Mouse (Mus musculus) c-Kit-negative CD71-positive TER-119-positive erythroid progenitor cells, embryonic 14.5 days (primary cell): ENCODE data around the gene Hist1h3g.

Source experiments
- DNase-seq: peaks from one replicate; pipeline ENCODE4 v3.0.0-alpha.2; 2013; ENCODE audit warnings: low read depth, low spot score

Gene Hist1h3g

DNA sequence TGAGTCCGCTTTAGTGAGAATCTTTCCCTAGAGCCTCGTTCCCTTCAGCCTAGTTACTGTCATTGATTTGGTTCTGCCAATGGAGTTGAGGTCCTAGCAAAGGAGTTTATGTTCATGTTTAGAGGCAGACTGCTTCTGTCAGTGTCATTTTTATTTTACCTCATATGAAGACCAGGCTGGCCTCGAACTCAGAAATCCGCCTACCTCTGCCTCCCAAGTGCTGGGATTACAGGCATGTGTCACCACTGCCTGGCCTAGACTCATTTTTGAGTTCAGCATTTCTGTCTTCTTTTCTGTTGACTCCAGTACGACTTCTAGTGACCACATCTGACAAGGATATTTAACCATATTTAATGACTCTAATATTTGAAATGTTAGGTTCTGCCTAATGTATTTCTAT lies 19.9 kb upstream of the Hist1h3g start:
- no peak for DNase-seq

DNA sequence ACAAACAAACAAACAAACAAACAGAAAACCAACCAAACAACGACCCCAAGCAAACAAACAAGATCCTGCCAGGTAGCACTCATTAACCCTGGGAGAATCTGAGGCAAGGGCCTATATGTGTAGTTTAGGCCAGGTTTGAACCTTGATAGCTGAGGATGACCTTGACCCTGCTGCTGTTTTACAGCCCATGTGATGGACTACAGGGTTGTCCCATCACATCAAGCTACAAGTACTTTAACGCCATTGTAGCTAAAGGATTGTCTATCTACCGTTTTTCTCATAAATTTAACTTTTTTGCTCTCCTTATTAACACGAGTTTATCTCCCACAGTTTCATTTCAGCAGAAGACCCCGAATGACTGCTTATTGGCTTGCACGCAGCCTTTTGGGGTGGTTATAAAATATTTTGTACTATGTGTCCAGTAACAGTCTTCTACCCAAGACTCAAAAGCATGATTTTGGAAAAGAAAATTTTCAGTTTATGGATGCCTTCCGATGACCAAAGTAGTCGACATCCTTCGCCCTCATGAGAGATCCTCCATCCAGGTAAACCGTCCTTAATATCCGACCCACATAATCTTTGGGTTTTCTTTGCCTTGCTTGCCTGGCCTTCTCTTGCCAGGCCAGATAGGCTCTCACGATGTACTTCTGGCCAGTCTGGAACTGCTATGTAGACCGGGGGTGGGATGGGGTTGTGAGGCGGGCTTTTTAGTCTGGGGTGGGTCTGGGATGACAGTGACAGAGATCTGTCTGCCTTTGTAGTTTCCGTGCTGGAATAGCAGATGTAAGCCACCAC lies 19.2 kb upstream of the Hist1h3g start:
- DNase-seq: no peak

GRCm38 (mm10) chr13:23516822-23517602 lies 18.2 kb upstream of the Hist1h3g start:
- DNase-seq: peak; percentile 80

DNA sequence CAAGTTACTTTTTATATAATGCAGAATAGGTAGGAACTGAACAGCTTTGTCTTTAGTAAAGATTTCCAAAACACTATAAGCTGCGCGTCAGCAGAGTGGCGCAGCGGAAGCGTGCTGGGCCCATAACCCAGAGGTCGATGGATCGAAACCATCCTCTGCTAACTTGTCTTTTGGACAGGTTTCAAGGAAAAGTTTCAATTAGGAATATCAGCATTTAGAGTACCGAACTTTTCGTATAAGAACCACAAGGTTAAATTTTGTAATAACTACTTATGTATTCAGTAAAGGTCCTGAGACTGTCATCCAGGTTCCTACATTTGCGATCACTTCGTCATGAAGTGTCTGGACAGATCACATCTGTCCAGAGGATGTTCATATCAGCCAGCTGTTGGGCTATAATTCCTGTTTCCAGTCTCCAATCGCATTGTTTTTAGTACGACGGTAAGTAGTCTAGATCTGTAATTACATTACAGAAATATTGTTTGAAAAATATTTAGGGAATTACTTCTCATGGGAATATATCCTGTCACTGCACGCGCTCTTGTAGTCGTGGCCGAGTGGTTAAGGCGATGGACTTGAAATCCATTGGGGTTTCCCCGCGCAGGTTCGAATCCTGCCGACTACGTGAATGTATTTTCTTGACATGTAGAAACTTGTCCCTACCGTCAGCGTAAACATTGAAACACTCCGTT lies 17.5 kb upstream of the Hist1h3g start:
- peak; percentile 85 for DNase-seq

DNA sequence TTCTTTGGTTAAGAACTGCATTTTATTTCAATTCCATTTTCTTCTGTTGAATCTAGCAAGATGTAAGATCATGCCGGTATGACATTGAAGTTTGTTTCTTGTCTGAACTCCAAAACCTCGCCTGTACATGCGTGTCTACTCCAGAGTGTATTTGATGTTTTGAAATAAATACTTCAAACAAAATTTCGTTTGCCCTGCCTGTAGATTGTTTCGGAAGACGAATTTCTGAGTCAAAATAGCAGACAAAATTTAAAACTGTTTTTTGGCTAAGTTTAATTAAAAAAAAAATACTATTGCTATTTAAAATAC lies 17.0 kb upstream of the Hist1h3g start:
- no peak for DNase-seq

- peak; percentile 82 for DNase-seq
Observed at GRCm38 (mm10) chr13:23518885-23519284, 16.3 kb upstream of the Hist1h3g start.

- DNase-seq: peak; percentile 75
Observed at GRCm38 (mm10) chr13:23519416-23519815, 15.8 kb upstream of the Hist1h3g start.

- peak; percentile 65 for DNase-seq
Observed at GRCm38 (mm10) chr13:23521703-23522102, 13.5 kb upstream of the Hist1h3g start.

DNA sequence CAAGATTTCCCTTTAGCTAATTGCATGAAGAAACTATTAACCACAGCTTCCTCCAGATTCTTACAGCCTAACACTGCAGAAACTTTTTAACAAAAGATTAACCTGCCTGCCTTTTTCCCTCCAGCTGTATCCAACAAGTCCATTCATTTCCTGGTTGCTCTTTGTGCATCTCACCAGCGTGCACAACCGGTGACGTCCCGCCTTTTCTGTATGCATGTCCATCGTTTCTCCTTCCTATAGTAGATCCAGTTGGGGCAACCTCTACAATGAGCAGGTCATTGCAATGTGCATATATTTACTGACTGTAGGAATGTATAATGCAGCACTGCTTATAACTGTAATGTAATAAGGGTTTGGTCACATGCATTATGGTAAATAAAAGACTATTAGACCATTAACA lies 11.2 kb upstream of the Hist1h3g start:
- DNase-seq: no peak

- peak; percentile 81 for DNase-seq
Observed at GRCm38 (mm10) chr13:23524654-23525053, 10.6 kb upstream of the Hist1h3g start.

GRCm38 (mm10) chr13:23525901-23526300 lies 9.3 kb upstream of the Hist1h3g start:
- DNase-seq: no peak

DNA sequence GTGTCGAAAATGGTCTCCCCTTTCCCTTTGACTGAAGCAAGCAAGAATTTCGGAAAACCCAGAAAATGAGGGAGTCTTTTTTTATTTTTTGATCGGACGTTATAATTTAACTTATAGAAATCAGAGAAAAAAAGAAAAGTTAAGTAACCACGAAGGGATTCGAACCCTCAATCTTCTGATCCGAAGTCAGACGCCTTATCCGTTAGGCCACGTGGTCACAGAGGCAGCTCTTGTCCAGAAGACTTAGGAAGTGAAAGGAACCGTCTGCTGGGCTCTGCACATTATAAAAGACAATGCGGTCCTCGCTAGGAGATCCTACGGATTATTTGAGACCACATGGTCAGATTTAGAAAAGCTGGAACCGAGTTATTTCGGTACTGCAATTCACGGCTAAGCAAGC lies 8.9 kb upstream of the Hist1h3g start:
- peak; percentile 81 for DNase-seq

- DNase-seq: no peak
Observed at GRCm38 (mm10) chr13:23529005-23529404, 6.2 kb upstream of the Hist1h3g start.

DNA sequence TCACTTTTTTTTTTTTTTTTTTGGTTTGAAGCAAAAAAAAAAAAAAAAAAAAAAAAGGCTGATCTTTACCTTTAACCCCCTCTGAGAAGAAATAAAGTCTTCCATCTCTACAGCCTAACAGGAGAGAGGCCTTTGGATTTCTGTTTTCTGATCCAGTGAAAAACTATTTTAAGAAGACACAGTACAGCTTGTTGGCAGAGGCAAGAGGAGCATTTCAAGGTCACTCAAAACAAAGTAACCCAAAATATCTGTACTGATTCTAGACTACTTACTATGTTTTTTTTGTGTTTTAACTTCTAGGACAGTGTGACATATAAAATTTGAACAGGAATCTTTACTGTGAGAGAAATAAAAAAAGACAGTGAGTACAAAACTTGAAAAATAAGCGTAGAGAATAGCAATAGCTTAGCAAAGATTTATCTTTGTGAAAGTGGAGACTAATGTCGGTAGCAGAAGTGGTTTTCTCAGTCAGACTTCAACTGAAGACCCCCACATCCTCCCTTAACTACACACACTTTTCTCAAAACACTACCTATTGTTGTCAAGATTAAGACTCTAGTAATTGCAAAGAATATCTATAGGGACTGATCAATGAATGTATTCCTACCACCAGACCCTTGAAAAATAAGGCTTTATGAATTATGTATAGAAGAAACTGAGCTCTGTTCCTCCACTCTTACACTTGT lies 5.6 kb upstream of the Hist1h3g start:
- no peak for DNase-seq

DNA sequence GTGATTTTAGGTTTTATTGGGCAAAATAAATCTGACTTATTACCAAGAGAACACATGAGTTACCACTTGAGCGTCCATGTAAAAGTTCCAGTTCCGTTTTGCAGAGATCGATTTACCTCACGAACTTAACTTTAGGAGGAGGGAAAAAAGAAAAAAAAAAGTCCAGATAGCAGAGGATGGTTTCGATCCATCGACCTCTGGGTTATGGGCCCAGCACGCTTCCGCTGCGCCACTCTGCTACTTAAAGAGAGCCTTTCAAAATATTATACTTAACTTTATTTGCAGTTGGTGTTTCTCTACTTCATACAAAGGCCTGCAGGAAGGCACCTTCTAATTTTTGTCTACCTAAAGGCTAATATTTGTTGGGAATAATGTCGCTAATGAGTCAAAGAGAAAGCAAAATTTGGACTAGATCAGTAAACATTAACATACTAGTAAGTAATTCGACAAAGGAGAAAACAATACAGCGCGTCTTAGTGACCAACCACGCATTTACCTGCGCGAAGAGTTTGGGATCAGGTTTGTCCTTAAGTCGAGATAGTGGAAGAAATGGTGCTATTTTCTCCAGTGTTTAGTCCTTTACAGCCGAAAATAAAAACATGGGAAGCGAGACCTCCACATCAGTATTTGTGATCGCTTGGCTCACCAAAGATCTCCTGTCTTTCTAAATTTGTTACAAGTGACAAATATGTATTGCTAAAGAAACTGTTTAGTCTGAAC lies 4.9 kb upstream of the Hist1h3g start:
- peak; percentile 70 for DNase-seq

DNA sequence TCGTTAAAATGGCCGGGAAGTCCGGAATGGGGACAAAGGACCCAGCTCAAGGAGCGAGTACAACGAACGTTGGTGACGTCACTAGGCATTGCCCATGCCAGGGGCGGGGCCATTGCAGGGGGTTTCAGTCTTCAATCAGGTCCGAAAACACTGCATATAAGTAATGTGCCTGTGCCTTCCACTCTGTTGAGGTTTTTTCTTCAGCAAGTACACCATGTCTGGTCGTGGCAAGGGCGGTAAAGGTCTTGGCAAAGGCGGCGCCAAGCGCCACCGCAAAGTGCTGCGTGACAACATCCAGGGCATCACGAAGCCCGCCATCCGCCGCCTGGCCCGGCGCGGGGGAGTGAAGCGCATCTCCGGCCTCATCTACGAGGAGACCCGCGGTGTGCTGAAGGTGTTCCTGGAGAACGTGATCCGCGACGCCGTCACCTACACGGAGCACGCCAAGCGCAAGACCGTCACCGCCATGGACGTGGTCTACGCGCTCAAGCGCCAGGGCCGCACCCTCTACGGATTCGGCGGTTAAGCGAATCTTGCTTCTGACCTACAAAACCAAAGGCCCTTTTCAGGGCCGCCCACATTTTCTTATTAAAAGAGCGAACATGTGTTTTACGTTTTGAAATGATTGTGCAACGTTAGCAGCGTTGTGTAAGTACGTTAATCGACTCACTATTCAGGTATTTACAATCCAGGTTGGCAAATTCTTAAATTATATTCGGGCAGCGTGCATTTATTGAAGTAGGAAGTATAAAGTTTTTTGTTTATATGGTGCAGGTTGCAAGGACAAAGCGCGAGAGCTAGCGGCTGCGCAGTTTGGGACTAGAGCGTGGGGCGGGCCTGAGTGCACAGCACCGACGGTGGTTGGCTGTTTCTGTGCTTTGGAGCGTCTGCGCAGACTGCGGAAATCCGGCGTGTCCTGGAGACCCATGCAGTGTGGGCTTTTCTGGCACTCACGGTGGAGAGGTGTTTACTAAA lies 4.0 kb upstream of the Hist1h3g start, which contains the start of gene Hist1h4h:
Gene Hist1h4h (plus strand): TSS at position 150 of the 975 bp plus-strand sequence.
- DNase-seq: peak; percentile 94

DNA sequence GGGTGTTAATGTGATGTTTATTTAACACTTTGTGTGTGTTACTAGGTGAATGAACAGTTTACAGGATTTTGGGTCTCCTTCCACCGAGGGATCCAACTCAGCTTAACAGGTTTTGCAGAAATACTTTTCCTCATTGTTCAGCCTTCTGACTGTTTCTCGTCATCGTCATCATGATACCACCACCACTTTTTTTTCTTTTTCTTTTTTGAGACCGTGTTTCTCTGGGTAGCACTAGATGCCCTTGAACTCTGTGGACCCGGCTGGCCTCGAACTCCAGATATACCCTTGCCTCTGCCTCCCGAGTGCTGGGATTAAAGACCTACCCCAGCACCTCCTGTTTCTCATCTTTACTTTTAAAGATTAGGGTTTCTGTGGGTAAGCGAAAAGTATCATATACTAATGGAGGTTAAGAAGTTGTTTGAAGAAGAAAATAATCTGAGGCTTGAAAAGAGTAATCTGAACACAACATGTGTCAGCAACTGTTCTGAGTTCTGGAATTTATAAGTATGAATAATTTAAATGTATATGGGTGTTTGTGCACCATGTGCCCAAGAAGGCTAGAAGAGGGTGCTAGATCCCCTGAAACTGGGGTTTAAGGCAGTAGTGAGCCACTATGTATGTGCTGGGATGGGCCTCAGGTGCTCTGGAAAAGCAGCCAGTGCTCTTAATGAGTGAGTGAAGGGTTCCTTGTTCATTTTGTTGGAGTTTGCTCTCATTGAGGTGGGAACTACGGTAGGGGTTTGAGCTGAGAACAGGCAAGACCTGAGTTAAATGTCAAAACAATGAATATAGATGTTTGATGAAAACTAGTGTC lies 2.8 kb upstream of the Hist1h3g start:
- no peak for DNase-seq

DNA sequence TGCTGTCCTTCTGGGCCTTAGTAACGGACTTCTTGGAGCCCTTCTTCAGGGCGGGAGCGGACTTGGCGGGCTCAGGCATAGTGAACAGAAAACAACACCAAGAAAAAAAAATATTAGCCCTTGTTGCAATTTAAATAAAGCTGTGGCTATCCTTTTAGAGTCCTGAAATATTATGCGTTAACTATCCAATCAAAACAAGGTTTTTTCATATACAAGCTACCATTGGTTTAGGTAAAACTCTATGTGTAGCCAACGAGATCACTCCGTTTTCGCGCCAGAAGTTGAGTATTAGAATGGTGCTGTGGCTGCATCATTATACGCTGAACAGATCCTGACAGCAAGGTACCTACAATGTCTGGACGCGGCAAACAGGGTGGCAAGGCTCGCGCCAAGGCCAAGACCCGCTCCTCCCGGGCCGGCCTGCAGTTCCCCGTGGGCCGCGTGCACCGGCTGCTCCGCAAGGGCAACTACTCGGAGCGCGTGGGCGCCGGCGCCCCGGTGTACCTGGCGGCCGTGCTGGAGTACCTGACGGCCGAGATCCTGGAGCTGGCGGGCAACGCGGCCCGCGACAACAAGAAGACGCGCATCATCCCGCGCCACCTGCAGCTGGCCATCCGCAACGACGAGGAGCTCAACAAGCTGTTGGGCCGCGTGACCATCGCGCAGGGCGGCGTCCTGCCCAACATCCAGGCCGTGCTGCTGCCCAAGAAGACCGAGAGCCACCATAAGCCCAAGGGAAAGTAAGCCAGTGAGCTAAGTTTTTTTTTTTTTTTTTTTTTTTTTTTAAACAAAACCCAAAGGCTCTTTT lies 1.5 kb upstream of the Hist1h3g start, which contains the start of gene Hist1h2af:
Gene Hist1h2af (plus strand): TSS at position 347 of the 808 bp plus-strand sequence.
- DNase-seq: peak; percentile 87
